Mouse (Mus musculus): ENCODE data around the gene Mettl16.

The Mettl16 gene

DNA sequence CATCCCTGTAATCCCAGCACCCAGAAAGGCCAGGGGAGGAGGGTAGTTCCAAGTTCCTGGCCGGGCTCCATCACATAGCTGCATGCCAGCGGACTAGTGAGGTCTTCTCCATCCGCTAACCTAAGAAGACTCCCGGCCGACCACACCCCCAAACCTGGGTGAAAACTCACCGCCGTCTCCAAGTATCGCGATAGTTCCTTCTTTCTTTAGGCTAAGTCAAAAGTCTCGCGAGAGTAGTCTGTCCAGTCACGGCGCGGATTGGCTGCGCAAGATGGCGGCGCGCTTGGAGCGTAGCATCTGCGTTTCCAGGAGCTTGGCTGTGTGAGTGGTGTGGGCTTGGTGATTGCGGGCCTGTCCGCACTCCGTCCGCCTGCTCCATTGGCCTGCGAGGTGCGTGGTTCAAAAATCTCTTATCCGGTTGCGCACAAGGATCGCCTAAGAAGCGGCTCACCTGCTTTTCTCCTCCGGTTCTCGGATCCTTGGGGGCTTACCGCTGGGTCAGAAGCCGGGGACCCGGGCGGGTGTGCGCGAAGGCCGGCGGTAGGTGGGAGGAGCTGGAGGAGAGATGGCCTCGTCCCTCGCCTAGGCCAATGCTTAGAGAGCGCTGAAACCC lies at the start of gene Mettl16:
Gene Mettl16, plus strand, starts transcription at position 236 of the 613 bp plus-strand sequence.
- peak; percentile 96 for DNase-seq (ENCODE audit: low read depth)

DNA sequence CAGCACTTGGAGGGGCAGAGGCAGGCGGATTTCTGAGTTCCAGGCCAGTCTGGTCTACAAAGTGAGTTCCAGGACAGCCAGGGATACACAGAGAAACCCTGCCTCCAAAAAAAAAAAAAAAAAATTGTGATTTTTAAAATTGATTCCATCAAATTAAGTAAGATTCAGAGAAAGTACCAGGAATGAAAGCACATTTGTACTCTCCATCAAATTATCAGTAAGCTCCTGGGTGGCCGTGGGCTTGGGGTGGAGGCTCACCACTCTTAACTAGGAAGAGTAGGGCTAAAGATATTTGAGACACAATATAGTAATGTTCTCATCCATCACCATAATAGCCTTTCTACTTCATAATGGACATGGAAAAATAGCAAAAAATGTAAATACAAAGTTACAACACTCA lies 49.5 kb upstream of the Mettl16 start:
- DNase-seq (ENCODE audit: low read depth), result no peak

DNA sequence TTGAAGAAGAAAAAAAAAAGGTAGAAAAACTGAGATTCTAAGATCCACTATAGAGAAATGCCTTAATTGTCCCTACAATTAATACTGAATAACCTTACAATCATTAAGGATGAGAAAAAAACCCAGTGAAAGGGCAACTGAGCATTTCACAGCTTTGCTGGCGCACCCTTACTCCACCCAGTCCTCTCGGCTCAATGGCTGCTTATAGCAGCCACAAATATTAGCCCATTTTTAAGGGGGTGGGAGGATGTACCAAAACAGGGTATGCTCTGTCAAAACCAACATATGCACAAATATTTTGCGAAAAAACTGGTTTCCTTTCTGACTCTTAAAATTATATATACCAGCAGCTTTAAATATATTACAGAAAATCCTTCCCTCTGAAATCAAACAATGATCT lies 48.7 kb upstream of the Mettl16 start:
- DNase-seq (ENCODE audit: low read depth), result no peak

DNA sequence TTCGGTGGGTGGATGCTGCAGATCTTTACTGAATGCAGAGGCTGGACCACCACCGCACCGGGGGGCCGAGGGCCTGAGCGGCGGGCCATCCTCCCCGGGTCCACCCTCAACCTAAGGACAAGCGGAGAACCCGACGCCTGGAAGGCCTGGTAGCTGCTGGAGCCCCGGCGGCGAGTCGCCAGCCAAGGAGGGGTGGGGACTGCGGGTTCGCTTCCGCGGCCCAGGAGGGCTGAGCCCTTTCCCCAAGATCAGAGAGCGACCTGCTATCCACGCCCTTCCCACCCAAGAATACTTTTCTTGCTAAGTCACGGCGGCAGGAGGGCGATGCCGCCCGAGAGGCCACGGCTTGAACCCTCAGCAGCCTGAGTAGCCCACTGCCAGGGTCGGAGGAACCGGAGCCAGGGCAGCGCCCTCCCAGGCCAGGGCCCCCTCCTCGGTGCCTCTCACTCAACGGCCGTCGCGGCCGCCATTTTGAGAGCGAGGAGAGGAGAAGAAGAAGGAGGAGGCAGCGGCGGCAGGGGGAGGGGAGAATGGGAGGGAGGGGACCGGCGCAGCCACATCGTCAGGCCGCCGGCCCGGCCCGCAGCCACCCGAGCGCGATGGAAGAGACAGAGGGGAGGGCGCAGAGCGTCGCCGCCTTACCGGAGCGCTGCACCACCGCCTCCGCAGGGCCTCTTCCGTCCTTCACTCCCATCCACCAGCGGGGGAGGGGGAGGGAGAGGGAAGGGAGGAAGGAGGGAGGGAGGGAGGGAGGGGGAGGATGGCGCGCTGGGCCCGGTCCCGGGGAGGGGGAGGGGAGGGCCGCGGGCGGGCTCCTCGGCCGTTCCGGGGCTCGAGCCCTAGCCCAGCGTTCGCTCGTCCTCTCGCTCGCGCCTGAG lies 47.0 kb upstream of the Mettl16 start:
- DNase-seq (ENCODE audit: low read depth), result peak; percentile 32

DNA sequence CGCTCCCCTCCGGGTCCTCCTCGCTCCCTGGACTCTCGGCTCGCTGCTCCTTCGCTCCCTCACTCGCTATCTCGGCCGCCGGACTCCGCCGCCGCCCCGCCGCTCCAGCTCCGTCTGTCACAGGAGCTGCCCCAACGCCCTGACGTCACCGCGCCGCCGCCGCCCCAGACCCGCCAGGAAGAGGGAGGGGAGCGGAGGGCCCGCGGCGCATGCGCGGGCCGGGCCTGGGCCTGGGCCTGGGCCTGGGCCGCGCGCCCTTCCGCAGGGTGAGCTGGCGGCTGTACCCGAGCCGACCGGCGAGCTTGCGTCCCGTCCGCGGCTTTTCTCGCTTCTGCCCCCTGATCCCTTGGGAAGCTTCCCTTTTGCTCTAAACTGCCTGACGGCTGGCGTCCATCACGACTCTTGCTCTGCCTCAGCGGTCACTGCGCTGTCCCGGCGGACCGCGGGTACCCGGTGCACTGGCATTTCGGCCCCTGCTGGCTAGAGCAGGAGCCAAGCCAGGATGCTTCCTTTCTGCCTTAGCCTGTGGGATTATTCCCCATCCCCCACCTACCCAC lies 46.3 kb upstream of the Mettl16 start, which contains the start of gene Pafah1b1:
Gene Pafah1b1, minus strand, starts transcription at position 436 of the 557 bp plus-strand sequence.
- peak; percentile 61 for DNase-seq (ENCODE audit: low read depth)

DNA sequence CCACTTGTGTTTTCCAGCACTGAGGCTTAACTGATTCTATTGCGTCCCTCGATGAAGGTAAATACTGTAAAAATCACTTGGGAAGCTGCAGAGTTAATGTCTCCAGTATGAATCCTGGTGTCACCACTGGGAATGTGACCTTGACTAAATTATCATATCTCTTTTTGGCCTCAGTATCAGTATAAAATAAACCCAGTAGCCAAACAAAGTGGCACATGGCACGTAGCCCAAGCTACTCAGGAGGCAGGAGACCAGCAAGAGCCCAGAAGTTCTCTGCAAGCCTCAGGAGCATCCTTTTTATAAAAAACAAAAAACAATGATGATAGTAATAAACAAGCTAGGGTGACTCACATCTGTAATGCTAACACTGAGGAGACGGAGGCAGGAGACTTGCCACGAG lies 45.4 kb upstream of the Mettl16 start:
- no peak for DNase-seq (ENCODE audit: low read depth)

DNA sequence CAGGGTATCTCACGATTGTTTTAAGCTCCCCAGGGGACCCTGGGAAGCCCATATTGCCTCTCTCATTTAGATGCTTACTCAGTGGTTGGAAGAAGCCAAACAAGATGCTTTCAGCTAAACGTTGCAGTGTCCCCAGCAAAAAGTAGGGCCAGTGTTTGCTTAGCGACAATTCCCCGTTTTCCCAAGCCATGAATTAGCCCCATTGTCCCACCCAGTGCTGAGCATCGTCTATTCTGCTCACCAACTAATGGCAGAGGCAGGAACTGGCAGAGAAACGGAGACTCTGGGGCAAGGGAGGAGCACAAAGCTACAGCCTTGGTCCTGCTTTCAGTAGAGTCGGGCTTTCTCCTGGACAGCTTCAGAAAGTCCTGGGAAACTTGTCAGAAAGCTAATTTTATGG lies 35.7 kb upstream of the Mettl16 start:
- DNase-seq (ENCODE audit: low read depth), result no peak

DNA sequence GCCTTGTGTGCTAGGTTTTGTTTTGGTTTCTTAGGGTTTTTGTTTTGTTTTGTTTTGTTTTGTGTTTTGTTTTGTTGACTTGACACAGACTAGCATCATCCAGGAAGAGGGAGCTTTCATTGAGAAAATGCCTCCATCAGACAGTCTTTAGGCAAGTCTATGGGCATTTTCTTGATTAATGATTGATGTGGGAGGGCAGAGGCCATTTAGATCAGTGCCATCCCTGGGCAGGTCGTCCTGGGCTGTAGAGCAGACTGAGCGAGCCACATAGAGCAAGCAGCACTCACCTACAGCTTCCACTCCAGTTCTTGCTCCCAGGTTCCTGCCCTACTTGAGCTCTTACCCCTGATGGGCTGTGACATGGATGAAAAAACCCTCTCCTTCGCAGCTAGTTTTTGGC lies 32.8 kb upstream of the Mettl16 start:
- DNase-seq (ENCODE audit: low read depth), result no peak

DNA sequence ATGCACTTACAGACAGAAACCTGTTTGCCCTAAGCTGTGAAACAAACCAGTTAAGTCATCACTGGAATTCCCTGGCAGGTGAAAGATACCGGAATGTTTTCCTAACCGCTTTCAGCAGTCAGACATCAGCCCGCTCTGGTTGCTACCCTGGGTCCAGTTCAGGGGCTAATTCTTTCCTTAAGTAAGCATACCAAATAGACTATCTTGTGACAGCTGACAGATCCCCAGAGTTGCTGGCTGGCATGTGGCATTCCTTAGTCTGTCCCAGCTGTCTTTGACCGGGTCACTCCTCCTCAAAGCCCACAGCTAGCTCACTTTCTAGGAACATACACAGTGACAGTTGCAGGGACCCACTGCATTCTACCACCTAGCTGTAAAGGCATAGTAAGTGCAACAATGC lies 22.6 kb upstream of the Mettl16 start:
- DNase-seq (ENCODE audit: low read depth), result peak; percentile 38

DNA sequence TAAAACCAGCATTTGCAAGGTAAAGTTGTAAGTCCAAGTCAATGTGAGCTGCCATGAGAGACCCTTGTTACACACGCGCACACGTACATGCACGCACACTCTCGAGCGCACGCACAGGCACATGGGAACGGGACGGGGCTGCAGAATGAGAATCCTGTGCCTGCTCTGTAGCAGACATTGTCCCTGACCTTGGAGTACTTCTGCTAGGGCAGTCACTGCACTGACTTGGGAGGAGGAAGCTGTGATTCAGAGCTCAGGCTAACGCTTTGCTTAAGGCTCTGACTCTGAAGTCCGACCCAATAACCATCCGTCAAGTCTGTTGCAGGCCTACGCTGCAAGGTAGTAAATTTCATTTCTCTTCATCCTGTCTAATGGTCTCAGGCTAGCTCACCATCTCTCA lies 21.4 kb upstream of the Mettl16 start:
- no peak for DNase-seq (ENCODE audit: low read depth)

DNA sequence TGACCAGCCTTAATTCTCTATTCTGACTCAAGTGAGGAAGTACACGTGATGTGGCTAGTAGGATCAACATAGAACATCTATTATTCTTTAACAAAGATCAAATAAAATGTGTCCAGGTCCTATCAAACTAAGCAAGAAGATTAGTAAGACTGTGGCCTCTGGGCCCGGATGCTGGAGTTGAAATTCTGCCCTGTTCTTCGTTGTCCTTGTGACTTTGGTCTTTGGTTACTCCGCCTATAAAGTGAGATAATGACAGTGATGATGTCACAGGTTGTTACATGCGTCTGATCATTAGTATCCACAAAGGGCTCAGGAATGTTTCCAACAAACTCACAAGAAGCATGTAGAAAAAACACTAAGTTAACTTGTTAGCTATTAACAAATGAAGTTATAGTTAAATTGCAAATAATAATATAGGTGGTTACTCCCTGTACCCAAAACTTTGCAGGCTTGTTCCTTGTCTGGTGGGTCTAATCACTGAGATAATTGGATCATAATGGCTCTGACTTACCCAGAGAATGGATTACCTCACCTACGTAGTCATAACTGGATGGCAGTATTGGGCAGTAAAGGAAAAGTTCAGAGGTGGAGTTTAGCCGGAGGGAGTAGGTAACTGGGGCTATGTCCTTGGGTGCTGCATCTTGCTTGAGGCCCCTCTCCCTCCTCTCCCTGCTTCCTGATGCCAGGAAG lies 19.8 kb upstream of the Mettl16 start:
- DNase-seq (ENCODE audit: low read depth), result no peak

DNA sequence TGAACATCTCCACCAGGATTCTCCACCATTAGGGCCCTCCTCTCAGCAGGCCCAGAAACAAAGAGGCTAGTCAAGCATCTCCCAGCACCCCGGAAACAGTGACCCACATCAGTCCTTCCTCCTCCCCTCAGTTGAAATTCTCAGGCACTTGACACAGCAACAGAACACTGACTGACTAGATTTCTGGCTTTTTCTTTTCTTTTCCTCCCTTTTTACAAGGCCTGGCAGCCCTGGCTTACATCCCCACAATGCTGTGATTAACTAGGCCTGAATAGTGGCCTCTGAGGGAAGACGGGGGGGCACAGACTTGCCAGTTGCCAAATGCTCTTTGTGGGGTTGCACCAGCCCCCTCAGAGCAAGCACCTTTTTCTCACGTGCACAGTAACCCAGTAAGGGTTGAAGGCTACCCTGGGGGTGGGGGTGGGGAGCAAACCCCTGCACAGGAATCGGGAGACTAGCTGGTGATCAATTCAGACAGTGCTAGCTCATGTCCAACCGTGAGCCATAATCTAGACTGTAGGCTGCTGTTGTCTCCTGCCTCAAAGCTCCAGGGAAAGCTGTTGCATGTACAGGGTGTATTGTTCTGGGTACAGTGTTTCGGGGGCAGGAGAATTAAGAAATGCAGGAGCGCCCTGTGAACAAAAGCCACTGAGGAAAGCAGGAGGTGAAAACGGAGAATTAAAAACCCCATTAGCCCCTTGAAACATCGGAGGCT lies 19.1 kb upstream of the Mettl16 start:
- no peak for DNase-seq (ENCODE audit: low read depth)

DNA sequence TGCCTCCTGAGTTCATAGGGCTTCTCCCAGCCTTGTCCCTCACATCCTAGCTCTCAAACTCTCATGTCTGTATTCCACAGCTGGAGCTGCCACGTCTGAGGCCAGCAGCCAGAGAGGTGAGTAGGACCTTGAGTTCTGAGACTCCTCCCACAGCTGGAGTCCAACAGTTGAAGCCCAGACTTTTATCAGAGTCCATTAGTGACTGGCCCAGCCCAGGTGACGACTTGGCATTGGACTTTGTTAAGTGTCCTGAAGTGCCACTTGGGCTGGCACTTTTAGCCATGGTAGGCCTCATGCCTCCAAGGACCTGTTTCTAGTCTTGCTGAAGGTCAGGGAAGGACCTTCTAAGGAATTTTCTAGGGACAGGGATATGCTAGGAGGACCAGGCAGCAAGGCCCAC lies 14.0 kb upstream of the Mettl16 start:
- DNase-seq (ENCODE audit: low read depth), result no peak

DNA sequence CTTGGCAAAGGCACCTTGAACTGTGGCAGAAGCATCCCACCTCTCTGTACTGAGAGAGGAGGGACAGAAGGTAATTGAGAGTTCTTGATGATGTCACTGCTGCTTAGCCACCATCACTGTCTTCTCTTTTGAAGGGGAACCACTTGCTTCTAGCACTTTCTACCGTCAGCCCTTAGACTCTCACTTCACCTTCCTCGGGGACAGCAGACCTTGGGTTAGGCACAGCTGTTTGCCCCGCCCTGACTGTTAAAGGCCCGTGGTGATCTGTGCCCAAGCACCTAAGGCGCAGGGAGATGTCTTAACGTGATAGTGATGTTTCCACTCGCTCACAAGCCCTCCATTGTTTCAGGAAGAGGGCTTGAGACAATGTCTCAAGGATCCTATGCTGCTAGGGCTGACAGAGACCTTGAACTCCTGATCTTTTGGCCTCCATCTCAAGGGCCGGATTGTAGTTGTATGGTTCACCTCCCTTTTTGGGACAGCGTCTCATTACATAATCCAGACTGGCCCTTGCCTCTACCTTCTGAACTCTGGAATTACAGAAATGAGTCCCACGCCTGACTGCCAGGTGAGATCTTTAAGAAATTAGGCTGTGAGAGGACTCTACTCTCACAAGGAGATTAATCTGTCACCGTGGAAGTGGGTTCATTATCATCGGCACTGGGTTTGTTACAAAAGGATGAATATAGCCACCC lies 9.5 kb upstream of the Mettl16 start:
- DNase-seq (ENCODE audit: low read depth), result no peak

DNA sequence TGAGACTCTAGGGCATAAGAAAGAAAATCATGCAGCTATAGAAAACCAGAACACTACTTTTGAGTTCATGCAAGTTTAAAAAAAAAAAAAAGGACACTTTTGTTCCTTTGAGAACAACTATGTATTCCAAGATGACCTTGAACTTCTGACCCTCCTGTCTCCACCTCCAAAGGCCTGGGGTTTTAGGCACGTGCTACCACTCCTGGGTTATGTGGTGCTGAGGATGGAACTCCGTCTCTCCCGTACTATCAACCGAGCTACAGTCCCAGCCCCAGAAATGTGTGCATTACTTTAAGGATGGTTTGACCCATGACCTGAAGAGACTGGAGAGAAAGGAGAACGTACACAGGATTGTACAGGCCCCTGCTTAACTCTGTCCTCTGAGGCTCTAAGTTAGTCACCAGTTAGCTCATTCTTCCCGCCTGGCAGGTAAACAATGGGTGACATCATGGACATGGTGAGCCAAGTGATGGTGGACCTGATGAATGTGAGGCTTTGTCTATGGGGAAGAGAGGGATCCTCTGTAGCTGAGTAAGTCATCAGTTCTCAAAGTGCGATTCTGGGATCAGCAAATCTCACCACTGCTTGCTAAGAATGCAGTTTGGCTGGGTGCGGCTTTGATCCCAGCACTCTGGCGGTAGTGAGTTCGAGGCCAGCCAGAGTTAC lies 6.5 kb upstream of the Mettl16 start:
- DNase-seq (ENCODE audit: low read depth), result no peak

DNA sequence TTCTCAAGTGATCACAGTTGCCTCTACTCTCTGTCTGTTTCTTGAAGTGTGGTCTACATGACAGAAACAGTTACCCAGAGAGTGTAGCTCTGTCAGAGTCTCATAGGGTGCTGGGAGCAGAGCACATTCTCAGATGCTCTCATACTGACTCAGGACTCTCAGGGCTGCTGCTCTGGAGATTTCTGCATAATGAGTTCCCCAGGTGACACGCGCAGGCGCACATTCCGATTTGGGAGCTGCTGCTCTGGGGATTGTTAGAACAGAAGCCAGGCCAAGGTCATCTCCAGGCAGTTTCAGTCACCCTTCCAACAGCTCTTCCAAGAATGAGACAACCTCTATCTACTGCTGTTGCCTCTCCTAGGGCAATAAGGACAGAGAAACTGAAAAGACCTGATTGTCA lies 3.2 kb upstream of the Mettl16 start:
- DNase-seq (ENCODE audit: low read depth), result no peak

DNA sequence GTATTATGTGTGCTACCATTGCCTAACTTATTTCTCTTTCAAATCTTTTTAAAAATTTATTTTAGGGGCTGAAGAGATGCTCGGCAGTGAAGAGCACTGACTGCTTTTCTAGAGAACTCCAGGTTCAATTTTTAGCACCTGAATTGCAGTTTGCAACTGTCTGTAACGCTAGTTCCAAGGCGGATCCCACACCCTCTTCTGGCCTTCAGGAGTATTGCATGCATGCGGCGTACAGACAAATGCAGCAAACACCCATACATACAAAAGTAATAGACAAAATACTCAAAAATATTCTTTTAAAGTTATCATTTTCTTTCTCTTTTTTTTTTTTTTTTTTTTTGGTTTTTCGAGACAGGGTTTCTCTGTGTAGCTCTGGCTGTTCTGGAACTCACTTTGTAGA lies 2.6 kb upstream of the Mettl16 start:
- no peak for DNase-seq (ENCODE audit: low read depth)

DNA sequence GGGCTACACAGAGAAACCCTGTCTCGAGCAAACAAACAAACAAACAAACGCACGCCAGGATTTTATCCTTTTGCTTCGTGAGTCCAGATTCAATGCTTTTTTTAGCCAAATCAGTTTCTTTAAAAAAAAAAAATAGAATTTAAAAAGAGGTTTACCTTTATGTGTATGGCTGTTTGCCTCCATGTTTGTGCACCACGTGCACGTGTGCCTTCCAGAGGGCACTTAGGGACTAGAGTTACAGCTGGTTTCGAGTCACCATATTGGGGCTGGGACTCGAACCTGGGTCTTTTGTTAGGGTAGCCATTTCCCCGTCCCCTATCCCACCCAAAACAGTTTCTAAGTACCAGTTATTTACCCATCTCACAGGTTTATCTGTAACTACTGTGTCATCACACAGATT lies 593 bp upstream of the Mettl16 start:
- no peak for DNase-seq (ENCODE audit: low read depth)

DNA sequence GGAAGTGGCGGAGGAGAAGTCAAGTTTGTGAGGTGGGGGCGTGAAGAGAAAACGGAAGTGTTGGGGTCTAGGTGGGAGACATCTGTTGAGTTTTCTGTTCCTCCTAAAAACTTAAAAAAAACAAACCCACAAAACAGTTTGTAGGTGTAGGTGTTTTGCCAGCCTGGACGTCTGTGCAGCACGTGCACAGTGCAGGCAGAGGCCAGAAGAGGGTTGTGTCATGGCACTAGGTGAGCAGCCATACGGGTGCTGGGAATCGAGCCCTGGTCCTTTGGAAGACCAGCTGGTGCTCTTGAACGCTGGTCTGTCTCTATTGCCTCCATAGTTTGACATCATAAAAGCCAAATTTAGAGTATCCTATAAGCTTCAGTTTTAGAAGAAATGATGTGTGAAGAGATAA lies 604 bp downstream of the Mettl16 start:
- DNase-seq (ENCODE audit: low read depth), result no peak

DNA sequence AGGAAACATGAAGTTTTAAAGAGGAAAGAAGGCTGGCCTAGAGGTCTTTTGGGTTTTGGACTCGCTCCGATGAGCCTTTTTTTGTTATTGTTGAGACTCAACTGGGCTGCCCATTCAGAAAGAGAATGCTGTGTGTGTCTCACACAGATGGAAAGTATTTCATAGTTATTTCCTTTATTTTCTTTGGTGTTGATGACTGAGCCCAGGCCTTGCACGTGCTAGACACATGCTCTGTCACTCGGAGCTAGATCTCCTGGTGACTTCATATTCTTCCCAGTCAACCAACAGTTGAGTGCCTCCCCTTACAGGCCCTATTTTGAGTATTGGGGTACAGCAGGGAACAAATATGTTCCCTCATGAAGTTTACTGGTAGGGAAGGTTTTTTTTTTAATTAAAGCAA lies 1.0 kb downstream of the Mettl16 start:
- DNase-seq (ENCODE audit: low read depth), result no peak

DNA sequence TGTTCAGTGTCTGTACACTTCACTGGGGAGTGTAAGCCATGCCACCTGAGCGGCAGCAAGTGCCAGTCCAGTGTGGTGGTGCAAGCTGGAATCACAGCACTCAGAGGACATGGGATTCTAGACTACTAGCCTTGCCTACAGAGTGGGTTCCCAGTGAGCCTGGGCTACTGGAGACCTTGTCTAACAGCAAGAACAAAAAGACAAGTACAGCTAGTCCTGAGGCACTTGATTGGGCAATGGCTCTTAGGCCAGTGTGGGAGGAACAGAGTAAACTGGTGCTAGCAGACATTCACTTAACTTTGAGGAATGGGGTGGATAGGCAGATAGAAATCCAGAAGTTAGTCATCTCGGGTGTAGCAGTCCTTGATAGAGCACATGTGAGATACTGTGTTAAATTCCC lies 1.8 kb downstream of the Mettl16 start:
- no peak for DNase-seq (ENCODE audit: low read depth)
